ENCODE assay signal across 12 mouse cellular contexts in genomic region chr11:6122631-6123030, GRCm38 (mm10).
"Had no signal": no experiment of that assay in that cellular context is flagged by ENCODE, and none has a peak within 500 bp of the region (broad histone marks: within the 10 kb centered on the region; RNA-seq: fewer than 3 reads in every experiment).

No protein-coding gene starts in this region.

- H3K4me3 ChIP-seq: left cerebral cortex, adult 2 months; liver, embryonic 13.5 days; midbrain, embryonic 12.5 days; myocyte had no signal

- H3K27ac ChIP-seq: liver, embryonic 13.5 days; midbrain, embryonic 12.5 days had no signal

- H3K4me1 ChIP-seq: liver, embryonic 13.5 days; midbrain, embryonic 12.5 days had no signal

- H3K9ac ChIP-seq: liver, embryonic 13.5 days; midbrain, embryonic 12.5 days had no signal

- H3K27me3 ChIP-seq: liver, embryonic 13.5 days; midbrain, embryonic 12.5 days had no signal

- ATAC-seq: midbrain, embryonic 16.5 days had no signal

- DNase-seq: kidney, adult 2 months; kidney, postnatal 10 days; kidney, postnatal 36 days; layer of hippocampus, postnatal 36 days; liver, embryonic 13.5 days; lung, adult 2 months; lung, postnatal 14 days; lung, postnatal 4 days had no signal

- H3K4me2 ChIP-seq: liver, embryonic 13.5 days; midbrain, embryonic 12.5 days had no signal

- H3K9me3 ChIP-seq: liver, embryonic 13.5 days; midbrain, embryonic 12.5 days had no signal
